ENCODE assay signal across 21 mouse cellular contexts in the genomic region with DNA sequence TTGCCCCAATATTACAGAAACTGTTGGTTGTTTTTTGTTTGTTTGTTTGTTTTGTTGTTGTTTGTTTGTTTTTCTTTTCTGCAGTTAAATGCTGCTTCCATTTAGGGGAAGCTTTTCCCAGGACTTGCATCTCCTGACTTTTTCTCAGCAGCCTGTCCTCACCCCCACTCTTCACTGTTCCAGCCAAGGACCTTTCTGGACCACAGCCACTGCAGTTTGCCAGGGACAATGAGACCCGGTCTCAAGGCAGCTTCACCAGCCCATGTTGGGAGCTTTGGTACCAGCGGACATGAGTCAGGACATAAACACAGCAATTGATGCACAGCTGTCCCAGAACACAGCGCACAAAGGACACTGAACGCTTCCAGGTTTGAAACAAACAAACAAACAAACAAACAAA. TPM values are rescaled to one million over a fixed set of nuclear protein-coding genes. Genes with fewer than 3 reads are reported as not detected.
"Had no signal": no experiment of that assay in that cellular context is flagged by ENCODE, and none has a peak within 500 bp of the region (broad histone marks: within the 10 kb centered on the region; RNA-seq: fewer than 3 reads in every experiment).

No protein-coding gene starts in this region.

- H3K9ac ChIP-seq: lung, embryonic 14.5 days; midbrain, embryonic 13.5 days; midbrain, embryonic 15.5 days; neural tube, embryonic 12.5 days had no signal

- H3K36me3 ChIP-seq: midbrain, embryonic 13.5 days; midbrain, embryonic 15.5 days; neural tube, embryonic 12.5 days had no signal

- H3K4me1 ChIP-seq: neural tube, embryonic 12.5 days had no signal

- H3K27ac ChIP-seq: midbrain, embryonic 13.5 days; midbrain, embryonic 15.5 days; neural tube, embryonic 12.5 days had no signal

- H3K27me3 ChIP-seq: neural tube, embryonic 12.5 days had no signal

- H3K4me2 ChIP-seq: lung, embryonic 14.5 days; midbrain, embryonic 11.5 days; midbrain, embryonic 13.5 days; midbrain, embryonic 15.5 days; neural tube, embryonic 12.5 days had no signal

- DNase-seq: lung, adult 18-20 months; lung, embryonic 14.5 days; lung, postnatal 10 days; lung, postnatal 4 days; retina, postnatal 1 day; right cerebral cortex, adult 18-20 months; right cerebral cortex, postnatal 25 days; right cerebral cortex, postnatal 4 days; spleen, adult 18-20 months; thymus, adult 18-20 months; thymus, postnatal 14 days; thymus, postnatal 36 days had no signal

- H3K9me3 ChIP-seq: megakaryocyte, embryonic 14.5 days; midbrain, embryonic 13.5 days; midbrain, embryonic 15.5 days; neural tube, embryonic 12.5 days had no signal

- H3K4me3 ChIP-seq: megakaryocyte, embryonic 14.5 days; midbrain, embryonic 13.5 days; midbrain, embryonic 15.5 days; neural tube, embryonic 12.5 days had no signal

- ATAC-seq: midbrain, embryonic 13.5 days; midbrain, embryonic 15.5 days had no signal

RNA-seq across cellular contexts. Expression of a gene that starts 8.3 kb away (rescaled TPM):
- total RNA-seq: megakaryocyte progenitor cell, adult 5-6 weeks; monocyte, adult 5-6 weeks had no signal
- polyA plus RNA-seq: lung, embryonic 14.5 days; lung, embryonic 16.5 days; small intestine, adult 2 months had no signal
